Mouse (Mus musculus): ENCODE data around the gene Wnt1. TPM values are rescaled to one million over a fixed set of nuclear protein-coding genes. Genes with fewer than 3 reads are reported as not detected.

Wnt1 gene
- polyA plus RNA-seq, 1 experiment = not detected

- no peaks in the 10 kb centered on the region for H3K36me3 ChIP-seq (ENCODE audit: control insufficient read depth, insufficient read depth, low read length)
- H3K27me3 ChIP-seq (replicated peaks; ENCODE audit: control insufficient read depth, insufficient read depth, low read length) = peaks cover 12% of the 10 kb centered on the region
- DNase-seq = no peak
- no peak overlapping the region for H3K27ac ChIP-seq (ENCODE audit: insufficient read depth, low read depth, low read length)
- no peak for TF ChIP-seq CTCF (conservative IDR thresholded peaks at IDR 0.05; ENCODE audit: insufficient read depth, insufficient read length, low read depth, low read length)
- no peak for TF ChIP-seq POLR2A (IDR thresholded peaks at IDR 0.05; ENCODE audit: low read depth, low read length)
- 0 out of 2 replicates have a peak, but pooled peaks cover 3% of the 10 kb centered on the region for H3K4me1 ChIP-seq (ENCODE audit: control insufficient read depth, insufficient read depth, low read length)
- 12% methylated on average over 24 of the region's 24 CpGs for WGBS
- no peak overlapping the region for H3K4me3 ChIP-seq (ENCODE audit: insufficient read depth, low read depth, low read length)
Measured at GRCm38 (mm10) chr15:98788972-98789660, 541 bp upstream of the Wnt1 start.

GRCm38 (mm10) chr15:98790761-98791160, 1.1 kb downstream of the Wnt1 start:
- TF ChIP-seq CTCF (conservative IDR thresholded peaks at IDR 0.05; ENCODE audit: insufficient read depth, insufficient read length, low read depth, low read length) = no peak
- TF ChIP-seq POLR2A (IDR thresholded peaks at IDR 0.05; ENCODE audit: low read depth, low read length) = no peak
- H3K4me3 ChIP-seq (ENCODE audit: insufficient read depth, low read depth, low read length) = peak overlapping the region; percentile 12; the same call in 1 of the 2 replicates
- no peak for DNase-seq
- under 1% methylated on average over 23 of the region's 23 CpGs for WGBS
- 0 out of 2 replicates have a peak, but pooled peaks cover 3% of the 10 kb centered on the region for H3K4me1 ChIP-seq (ENCODE audit: control insufficient read depth, insufficient read depth, low read length)
- no peaks in the 10 kb centered on the region for H3K36me3 ChIP-seq (ENCODE audit: control insufficient read depth, insufficient read depth, low read length)
- H3K27me3 ChIP-seq (replicated peaks; ENCODE audit: control insufficient read depth, insufficient read depth, low read length) = peaks cover 12% of the 10 kb centered on the region
- no peak overlapping the region for H3K27ac ChIP-seq (ENCODE audit: insufficient read depth, low read depth, low read length)

- H3K4me3 ChIP-seq (ENCODE audit: insufficient read depth, low read depth, low read length) = peak overlapping the region; percentile 12; the same call in 1 of the 2 replicates
- 2% methylated on average over 12 of the region's 12 CpGs for WGBS
- no peaks in the 10 kb centered on the region for H3K36me3 ChIP-seq (ENCODE audit: control insufficient read depth, insufficient read depth, low read length)
- TF ChIP-seq POLR2A (IDR thresholded peaks at IDR 0.05; ENCODE audit: low read depth, low read length) (no peak), CTCF (conservative IDR thresholded peaks at IDR 0.05; ENCODE audit: insufficient read depth, insufficient read length, low read depth, low read length) (no peak)
- no peak overlapping the region for H3K27ac ChIP-seq (ENCODE audit: insufficient read depth, low read depth, low read length)
- peaks cover 12% of the 10 kb centered on the region for H3K27me3 ChIP-seq (replicated peaks; ENCODE audit: control insufficient read depth, insufficient read depth, low read length)
- H3K4me1 ChIP-seq (ENCODE audit: control insufficient read depth, insufficient read depth, low read length) = 0 out of 2 replicates have a peak, but pooled peaks cover 3% of the 10 kb centered on the region
- DNase-seq = no peak
Measured at GRCm38 (mm10) chr15:98791221-98791620, 1.6 kb downstream of the Wnt1 start.

GRCm38 (mm10) chr15:98791771-98792170, 2.1 kb downstream of the Wnt1 start:
- no peaks in the 10 kb centered on the region for H3K36me3 ChIP-seq (ENCODE audit: control insufficient read depth, insufficient read depth, low read length)
- 0 out of 2 replicates have a peak, but pooled peaks cover 3% of the 10 kb centered on the region for H3K4me1 ChIP-seq (ENCODE audit: control insufficient read depth, insufficient read depth, low read length)
- H3K4me3 ChIP-seq (ENCODE audit: insufficient read depth, low read depth, low read length) = no peak overlapping the region
- TF ChIP-seq POLR2A (IDR thresholded peaks at IDR 0.05; ENCODE audit: low read depth, low read length) (no peak), CTCF (conservative IDR thresholded peaks at IDR 0.05; ENCODE audit: insufficient read depth, insufficient read length, low read depth, low read length) (no peak)
- peaks cover 12% of the 10 kb centered on the region for H3K27me3 ChIP-seq (replicated peaks; ENCODE audit: control insufficient read depth, insufficient read depth, low read length)
- WGBS = 2% methylated on average over 23 of the region's 23 CpGs
- no peak for DNase-seq
- H3K27ac ChIP-seq (ENCODE audit: insufficient read depth, low read depth, low read length) = no peak overlapping the region

- peak overlapping the region; percentile 1; the same call in 1 of the 2 replicates for H3K4me3 ChIP-seq (ENCODE audit: insufficient read depth, low read depth, low read length)
- H3K4me1 ChIP-seq (ENCODE audit: control insufficient read depth, insufficient read depth, low read length) = 0 out of 2 replicates have a peak, but pooled peaks cover 3% of the 10 kb centered on the region
- DNase-seq = no peak
- TF ChIP-seq POLR2A (IDR thresholded peaks at IDR 0.05; ENCODE audit: low read depth, low read length) (no peak), CTCF (conservative IDR thresholded peaks at IDR 0.05; ENCODE audit: insufficient read depth, insufficient read length, low read depth, low read length) (no peak)
- peaks cover 12% of the 10 kb centered on the region for H3K27me3 ChIP-seq (replicated peaks; ENCODE audit: control insufficient read depth, insufficient read depth, low read length)
- H3K27ac ChIP-seq (ENCODE audit: insufficient read depth, low read depth, low read length) = no peak overlapping the region
- H3K36me3 ChIP-seq (ENCODE audit: control insufficient read depth, insufficient read depth, low read length) = no peaks in the 10 kb centered on the region
- WGBS = 2% methylated on average over 75 of the region's 75 CpGs
Measured at GRCm38 (mm10) chr15:98792233-98793020, 2.8 kb downstream of the Wnt1 start.

GRCm38 (mm10) chr15:98793141-98793698, 3.6 kb downstream of the Wnt1 start:
- Histone ChIP-seq H3K27ac (ENCODE audit: insufficient read depth, low read depth, low read length) (no peak overlapping the region), H3K27me3 (replicated peaks; ENCODE audit: control insufficient read depth, insufficient read depth, low read length) (peaks cover 12% of the 10 kb centered on the region), H3K36me3 (ENCODE audit: control insufficient read depth, insufficient read depth, low read length) (no peaks in the 10 kb centered on the region), H3K4me3 (ENCODE audit: insufficient read depth, low read depth, low read length) (no peak overlapping the region), H3K4me1 (ENCODE audit: control insufficient read depth, insufficient read depth, low read length) (0 out of 2 replicates have a peak, but pooled peaks cover 3% of the 10 kb centered on the region)
- no peak for TF ChIP-seq CTCF (conservative IDR thresholded peaks at IDR 0.05; ENCODE audit: insufficient read depth, insufficient read length, low read depth, low read length)
- no peak for TF ChIP-seq POLR2A (IDR thresholded peaks at IDR 0.05; ENCODE audit: low read depth, low read length)
- WGBS = 19% methylated on average over 13 of the region's 13 CpGs
- DNase-seq = no peak
